Mouse (Mus musculus) v-Abl transformed pro-B cells (cell line): Measurements from ENCODE around the gene Tpd52l1.
"Not testable (repeated sequence)": the region's sequence is repeated elsewhere in the genome, so short reads cannot be mapped to it uniquely, and the experiment has no call there.

ENCODE experiments used
- in situ Hi-C, 2 experiments: fragments of 400-800 bp; cut with MboI; formaldehyde crosslinking; loops; one replicate each; pipeline ENCODE4 v1.15.1; 2025; ENCODE audit not compliant: unreplicated experiment in 2 of 2

The Tpd52l1 gene

GRCm38 (mm10) chr10:31445291-31446124, at the start of gene Tpd52l1:
TSS of gene Tpd52l1 (minus strand) at chr10:31445958.
- in situ Hi-C loops = no loop called here

DNA sequence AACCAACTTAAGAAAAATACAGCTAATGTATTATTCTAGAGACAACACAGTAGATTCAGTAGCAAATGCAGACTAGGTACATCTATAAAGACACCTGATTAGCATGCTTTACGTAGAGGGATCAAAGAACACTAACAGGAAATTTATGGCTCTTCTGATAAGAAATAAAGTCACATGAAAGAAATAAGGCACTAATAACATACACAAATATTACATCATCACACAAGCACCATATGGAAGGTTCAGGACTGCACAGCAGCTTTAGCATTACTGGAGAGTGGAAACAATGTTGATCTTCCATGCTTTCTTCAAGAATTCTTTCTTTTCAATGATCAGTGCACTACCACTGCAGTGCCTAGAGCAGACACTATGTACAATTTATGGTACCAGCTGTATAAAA, 48.5 kb upstream of the Tpd52l1 start:
- in situ Hi-C loops = no loop called here

- in situ Hi-C loops = no loop called here
Observed at GRCm38 (mm10) chr10:31467043-31467898, 21.5 kb upstream of the Tpd52l1 start.

DNA sequence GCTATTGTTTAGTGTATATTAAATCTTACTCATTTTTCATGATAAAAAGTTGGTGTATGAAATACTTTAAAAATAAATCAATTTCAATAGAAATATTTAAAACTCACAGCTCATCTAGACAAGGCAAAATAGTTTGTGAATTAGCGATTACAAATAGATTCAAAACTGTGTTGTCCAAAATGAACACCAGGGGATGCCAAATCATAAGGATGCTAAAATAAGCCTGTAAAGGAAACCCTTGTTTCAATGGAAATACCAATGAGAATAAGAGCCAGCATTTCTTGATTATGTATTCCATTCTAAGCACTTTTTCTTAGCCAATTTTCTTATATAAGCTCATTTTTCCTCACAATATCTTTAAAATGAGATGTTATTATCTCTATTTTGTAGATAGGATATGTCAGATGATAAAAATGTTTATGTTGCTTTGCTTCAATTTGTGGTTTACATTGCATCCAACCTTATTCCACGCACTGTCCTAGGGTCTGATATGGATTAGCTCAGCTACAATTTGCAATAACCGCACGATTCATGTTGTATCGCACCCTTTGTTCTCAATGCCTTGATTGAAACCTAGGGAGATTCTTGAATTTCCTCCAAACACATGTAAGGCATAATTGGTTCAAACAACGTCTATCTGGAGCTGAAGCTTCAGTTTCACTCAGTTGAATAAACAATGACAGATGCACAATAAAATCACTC, 20.2 kb upstream of the Tpd52l1 start:
- in situ Hi-C loops = no loop called here

GRCm38 (mm10) chr10:31465424-31465823, 19.7 kb upstream of the Tpd52l1 start:
- in situ Hi-C loops = no loop called here

DNA sequence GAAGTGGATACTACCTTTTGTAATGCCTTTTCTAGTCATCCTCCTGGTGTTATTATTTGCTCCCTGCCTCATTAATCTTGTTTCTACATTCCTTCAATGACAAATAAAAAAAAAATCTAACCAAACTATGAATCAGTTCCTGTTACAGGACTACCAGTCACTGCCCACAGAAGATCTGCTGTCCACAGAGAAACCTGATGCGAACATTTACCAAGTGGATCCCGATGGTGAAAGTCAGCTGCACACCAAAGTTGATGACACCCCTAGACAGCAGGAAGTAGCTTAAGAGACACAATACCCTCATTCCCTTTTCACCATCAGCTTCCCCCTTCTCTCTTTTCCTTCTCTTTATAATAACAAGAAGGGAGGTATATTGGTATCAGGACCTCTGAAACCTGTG, 17.3 kb upstream of the Tpd52l1 start:
- in situ Hi-C loops = no loop called here

DNA sequence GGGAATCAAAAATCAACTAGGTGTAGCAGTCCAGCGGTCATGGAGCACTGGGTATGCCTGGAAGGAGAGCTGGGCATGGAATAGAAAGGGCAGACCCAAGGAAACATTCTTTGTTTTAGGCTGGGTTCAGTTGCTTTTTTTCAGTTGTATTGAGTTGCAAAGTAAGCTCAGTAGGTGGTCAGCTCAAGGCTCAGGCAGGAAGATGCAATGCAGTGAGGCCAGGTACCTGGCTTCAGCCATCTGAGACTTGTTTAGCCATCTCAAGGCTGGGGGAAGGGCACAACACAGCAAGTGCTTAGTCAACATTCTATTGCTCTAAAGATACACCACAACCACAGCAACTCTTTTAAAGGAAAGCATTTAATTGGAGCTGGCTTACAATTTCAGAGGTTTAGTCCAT, 11.0 kb upstream of the Tpd52l1 start:
- in situ Hi-C loops = no loop called here

- in situ Hi-C loops = no loop called here
Observed at GRCm38 (mm10) chr10:31447083-31447482, 1.3 kb upstream of the Tpd52l1 start.

GRCm38 (mm10) chr10:31444206-31444605, 1.6 kb downstream of the Tpd52l1 start:
- in situ Hi-C loops = no loop called here

GRCm38 (mm10) chr10:31441491-31441890, 4.3 kb downstream of the Tpd52l1 start:
- in situ Hi-C loops = no loop called here

DNA sequence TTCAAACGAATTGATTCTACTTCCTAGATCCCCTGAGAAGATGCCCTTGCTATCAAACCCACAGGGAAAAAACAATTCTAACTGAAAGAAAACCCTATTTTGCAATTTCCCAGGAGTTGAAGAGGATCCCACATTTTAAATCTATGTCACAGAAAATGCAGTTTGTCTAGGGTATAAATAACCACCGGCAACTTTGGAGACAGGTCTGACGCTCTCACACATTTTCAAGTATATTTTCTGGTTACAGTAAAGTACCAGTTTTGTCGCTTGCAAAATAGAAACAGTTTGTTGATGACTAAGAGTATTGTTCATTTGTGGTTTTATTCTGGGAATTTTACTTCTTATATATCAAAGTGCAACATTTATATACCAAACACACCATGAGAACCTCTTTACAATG, 9.7 kb downstream of the Tpd52l1 start:
- in situ Hi-C loops = no loop called here

- in situ Hi-C loops = no loop called here
Observed at GRCm38 (mm10) chr10:31417956-31418355, 27.8 kb downstream of the Tpd52l1 start.

DNA sequence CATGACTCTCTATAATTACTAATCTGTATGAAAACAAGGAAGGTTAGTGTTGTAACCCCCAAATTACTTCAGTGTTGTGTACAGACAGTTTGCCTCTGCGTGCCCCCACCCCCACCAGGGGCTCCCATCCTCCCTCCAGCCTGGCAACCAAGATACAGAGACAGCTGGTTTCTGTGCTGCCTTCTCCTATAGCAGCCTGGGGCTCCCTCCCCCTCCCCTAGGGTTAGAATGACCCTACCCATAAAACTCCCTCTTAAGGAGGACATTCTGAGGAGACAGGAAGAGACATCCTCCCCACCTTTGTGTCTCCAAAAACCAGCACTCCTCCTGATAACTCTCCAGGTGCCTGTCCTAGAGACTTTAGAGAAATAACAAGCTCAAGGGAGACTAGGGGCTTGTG, 52.8 kb downstream of the Tpd52l1 start:
- in situ Hi-C loops = no loop called here

DNA sequence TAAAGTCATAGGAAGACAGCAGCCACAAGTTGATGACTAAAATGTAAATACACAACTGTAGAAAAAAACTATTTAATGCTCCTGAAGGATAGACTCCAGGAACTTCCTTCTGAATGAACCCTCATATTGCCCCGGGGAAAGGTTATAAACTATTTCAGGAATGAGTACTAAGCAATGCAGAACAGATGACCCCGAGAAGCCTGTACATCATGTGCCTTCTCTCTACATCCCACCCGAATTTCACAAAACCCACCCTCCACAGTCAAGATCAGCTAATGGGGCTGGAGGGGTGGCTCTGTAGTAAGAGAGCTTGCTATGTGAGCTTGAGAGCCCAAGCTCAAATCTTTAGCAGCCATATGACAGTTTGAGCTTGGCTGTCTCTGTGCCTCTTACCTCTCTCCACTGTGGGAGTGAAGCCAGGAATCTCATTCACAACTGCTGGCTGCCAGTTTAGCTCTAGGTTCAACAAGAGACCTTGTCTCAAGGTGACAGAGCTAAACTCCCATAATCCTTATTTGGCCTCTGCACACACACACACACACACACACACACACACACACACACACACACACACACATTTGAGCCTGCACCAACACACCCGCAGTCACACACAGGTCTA, 54.9 kb downstream of the Tpd52l1 start:
- in situ Hi-C loops = no loop called here

- in situ Hi-C loops = not testable (repeated sequence)
Observed at GRCm38 (mm10) chr10:31388566-31388965, 57.2 kb downstream of the Tpd52l1 start.

DNA sequence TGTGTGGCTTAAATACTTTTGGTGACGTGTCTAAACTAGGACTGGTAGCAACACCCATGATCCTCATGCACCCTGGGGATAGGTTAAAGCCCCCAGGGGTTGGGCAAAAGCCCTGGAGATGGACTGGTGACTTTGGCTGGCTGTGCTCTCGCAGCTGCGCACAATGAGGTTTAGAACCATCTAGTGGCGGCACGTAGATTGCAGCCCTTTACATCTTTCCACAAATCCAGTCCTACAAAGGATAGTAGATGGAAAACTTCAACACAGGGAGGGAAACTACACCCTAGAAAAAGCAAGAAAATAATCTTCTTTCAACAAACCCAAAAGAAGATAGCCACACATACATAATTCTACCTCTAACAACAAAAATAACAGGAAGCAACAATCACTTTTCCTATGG, 75.6 kb downstream of the Tpd52l1 start:
- in situ Hi-C loops = not testable (repeated sequence)

DNA sequence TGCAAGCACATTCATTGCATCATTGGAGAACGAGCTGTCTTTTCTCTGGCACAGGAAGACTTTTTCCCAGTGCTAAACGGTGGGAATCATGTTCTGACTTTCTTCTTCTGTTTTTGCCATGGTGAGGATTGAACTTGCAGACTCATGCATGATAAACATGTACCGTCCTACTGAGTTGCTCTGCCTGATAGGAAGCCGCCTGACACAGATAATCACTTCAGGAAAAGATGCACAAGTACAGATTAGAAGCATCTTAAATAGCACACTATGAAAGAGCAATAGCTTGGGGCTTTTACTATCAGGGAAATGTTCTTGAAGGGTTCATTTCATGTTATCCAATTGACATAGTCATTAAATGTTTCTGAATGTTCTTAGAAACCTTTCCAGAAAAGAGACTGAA, 86.0 kb downstream of the Tpd52l1 start:
- in situ Hi-C loops = no loop called here

- in situ Hi-C loops = no loop called here
Observed at GRCm38 (mm10) chr10:31354886-31355461, 90.8 kb downstream of the Tpd52l1 start.

GRCm38 (mm10) chr10:31354141-31354540, 91.6 kb downstream of the Tpd52l1 start:
- in situ Hi-C loops = no loop called here

GRCm38 (mm10) chr10:31352845-31353427, 92.8 kb downstream of the Tpd52l1 start:
- in situ Hi-C loops = no loop called here
